Mouse (Mus musculus): ENCODE results near the gene Rps12.
"Not testable (repeated sequence)": the region's sequence is repeated elsewhere in the genome, so short reads cannot be mapped to it uniquely, and the experiment has no call there.

DNA sequence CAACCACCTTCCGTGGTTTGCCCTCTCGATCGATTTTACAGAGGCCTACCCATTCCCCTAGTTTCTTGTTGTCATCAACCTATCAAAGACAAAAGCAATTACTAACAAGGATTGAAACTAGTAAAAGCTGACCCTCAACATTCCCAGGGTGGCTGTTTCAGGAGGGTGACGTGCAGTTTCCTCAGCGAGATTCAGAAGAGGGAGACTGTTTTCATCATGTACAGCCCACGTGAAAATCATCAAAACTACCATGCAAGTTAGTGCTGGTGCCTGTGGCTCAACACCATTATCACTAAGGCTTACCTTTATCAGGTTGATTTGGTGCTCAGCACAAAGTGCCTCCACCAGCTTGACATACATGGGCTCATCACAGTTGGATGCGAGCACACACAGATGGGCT is 1.5 kb downstream of the Rps12 start:
- not testable (repeated sequence) for TF ChIP-seq CTCF, EP300 (IDR thresholded peaks at IDR 0.05; ENCODE audit: low read depth)
